Mouse (Mus musculus) embryonic facial prominence, embryonic 15.5 days (tissue): ENCODE measurements around the gene Tnrc6a. TPM values are rescaled to one million over a fixed set of nuclear protein-coding genes. Genes with fewer than 3 reads are reported as not detected.

ENCODE experiments used
- ATAC-seq: fragments of 200-750 bp; cut with Nextera tagmentation; 2 replicates; pipeline ENCODE4 v1.8.0; 2017; ENCODE audit warnings: low read depth, moderate TSS enrichment; ENCODE audit not compliant: insufficient number of reproducible peaks, low FRiP score, low TSS enrichment
- H3K27ac ChIP-seq: fragments of 300-500 bp; sonication (generic); replicated peaks from 2 replicates; pipeline ENCODE4 v1.5.1; 2015; ENCODE audit warnings: mild to moderate bottlenecking, inconsistent platforms
- H3K27me3 ChIP-seq: fragments of 300-500 bp; sonication (generic); 2 replicates; pipeline ENCODE4 v1.6.1; 2015; ENCODE audit warnings: inconsistent platforms
- H3K36me3 ChIP-seq: fragments of 300-500 bp; sonication (generic); 2 replicates; pipeline ENCODE4 v1.6.1; 2015; ENCODE audit warnings: mild to moderate bottlenecking, inconsistent platforms
- H3K4me1 ChIP-seq: fragments of 300-500 bp; sonication (generic); 2 replicates; pipeline ENCODE4 v1.6.1; 2015; ENCODE audit warnings: inconsistent platforms
- H3K4me2 ChIP-seq: fragments of 300-500 bp; sonication (generic); replicated peaks from 2 replicates; pipeline ENCODE4 v1.6.1; 2015; ENCODE audit warnings: mild to moderate bottlenecking, inconsistent platforms
- H3K4me3 ChIP-seq: fragments of 300-500 bp; sonication (generic); replicated peaks from 2 replicates; pipeline ENCODE4 v1.5.1; 2015; ENCODE audit warnings: mild to moderate bottlenecking, inconsistent platforms
- H3K9ac ChIP-seq: fragments of 300-500 bp; sonication (generic); 2 replicates; pipeline ENCODE4 v1.6.1; 2015; ENCODE audit warnings: inconsistent platforms
- H3K9me3 ChIP-seq: fragments of 300-500 bp; sonication (generic); replicated peaks from 2 replicates; pipeline ENCODE4 v1.6.1; 2016; ENCODE audit warnings: inconsistent platforms
- WGBS: fragments of 180-500 bp; shearing (Covaris S2); methylation state at CpG from one replicate; pipeline ENCODE4 v1.1.7; 2015; 5-methylcytosine and 5-hydroxymethylcytosine counted together
- polyA plus RNA-seq: library from polyadenylated mRNA; unstranded; fragments of >200 nt; fragmentation: Nextera tagmentation; extraction: Ambion mirVana; gene quantifications from 2 replicates; pipeline ENCODE4 v1.2.1, GENCODE M21; 2015

Tnrc6a gene
- polyA plus RNA-seq, 1 experiment from 2014 or later: 47.7 TPM

- WGBS: 66% methylated on average over 6 of the region's 6 CpGs
Measured at GRCm38 (mm10) chr7:123240064-123240463, 116.4 kb downstream of the Tnrc6a start.

GRCm38 (mm10) chr7:123242241-123242640, 118.6 kb downstream of the Tnrc6a start:
- Histone ChIP-seq H3K9me3 (no peaks in the 10 kb centered on the region), H3K36me3 (no peaks in the 10 kb centered on the region), H3K9ac (no peak overlapping the region), H3K27ac (no peak overlapping the region), H3K4me1 (no peaks in the 10 kb centered on the region), H3K4me3 (no peak overlapping the region), H3K4me2 (no peak overlapping the region), H3K27me3 (no peaks in the 10 kb centered on the region)
- 84% methylated on average over 7 of the region's 7 CpGs for WGBS
- no peak for ATAC-seq

More at GRCm38 (mm10) chr7:123240064-123240463, 116.4 kb downstream of the Tnrc6a start:
- no peak overlapping the region for H3K9ac ChIP-seq
- H3K27me3 ChIP-seq: no peaks in the 10 kb centered on the region
- no peaks in the 10 kb centered on the region for H3K36me3 ChIP-seq
- ATAC-seq: no peak
- no peak overlapping the region for H3K4me2 ChIP-seq
- H3K9me3 ChIP-seq: no peaks in the 10 kb centered on the region
- no peaks in the 10 kb centered on the region for H3K4me1 ChIP-seq
- no peak overlapping the region for H3K4me3 ChIP-seq
- H3K27ac ChIP-seq: no peak overlapping the region

- H3K36me3 ChIP-seq: no peaks in the 10 kb centered on the region
- no peak for ATAC-seq
- no peaks in the 10 kb centered on the region for H3K4me1 ChIP-seq
- no peak overlapping the region for H3K4me2 ChIP-seq
- no peak overlapping the region for H3K9ac ChIP-seq
- H3K27me3 ChIP-seq: no peaks in the 10 kb centered on the region
- H3K27ac ChIP-seq: no peak overlapping the region
- 74% methylated on average over 1 of the region's 1 CpGs for WGBS
- no peak overlapping the region for H3K4me3 ChIP-seq
- H3K9me3 ChIP-seq: no peaks in the 10 kb centered on the region
Measured at GRCm38 (mm10) chr7:123244833-123245232, 121.1 kb downstream of the Tnrc6a start.

Other genes with a start within 250 kb of the Tnrc6a start
- gene Rbbp6, start 158.2 kb upstream of the Tnrc6a start, polyA plus RNA-seq: 27.5 and 29.2 TPM in 2 replicates
- gene Slc5a11, start 90.9 kb downstream of the Tnrc6a start, polyA plus RNA-seq: 0.37 and 0.63 TPM in 2 replicates
- 41.0 and 42.3 TPM in 2 replicates for gene Lcmt1, start 245.9 kb downstream of the Tnrc6a start, polyA plus RNA-seq
- gene Arhgap17, start 246.0 kb downstream of the Tnrc6a start, polyA plus RNA-seq: 20.4 and 24.2 TPM in 2 replicates